Mouse (Mus musculus) gastrocnemius, postnatal 4 days (tissue): ENCODE results near the gene Olfr747. TPM values are rescaled to one million over a fixed set of nuclear protein-coding genes. Genes with fewer than 3 reads are reported as not detected.
"Not testable (repeated sequence)": the region's sequence is repeated elsewhere in the genome, so short reads cannot be mapped to it uniquely, and the experiment has no call there.

Experiments
- DNase-seq, 2 experiments: peaks; one replicate each; pipeline ENCODE4 v3.0.0; 2021 to 2022; ENCODE audit warnings: low spot score in 2 of 2, mixed read lengths in 2 of 2
- long read RNA-seq, 2 experiments: library from polyadenylated mRNA; stranded (forward); transcript quantifications; one replicate each; pipeline ENCODE4 v2.0.0; 2021
- total RNA-seq, 2 experiments: library from RNA; stranded (reverse); gene quantifications; 2 replicates each; pipeline ENCODE4 v1.2.3; 2021

Olfr747 gene
- not detected for total RNA-seq
- long read RNA-seq, experiment 1: 0 reads
- long read RNA-seq, experiment 2: 0 reads

- no peak for DNase-seq
Measured at GRCm38 (mm10) chr14:50693106-50693505, at the start of gene Olfr747. Gene Olfr747 (minus strand): TSS chr14:50693206.

- no peak for DNase-seq
Measured at GRCm38 (mm10) chr14:50741584-50741983, 48.6 kb upstream of the Olfr747 start.

GRCm38 (mm10) chr14:50740334-50740733 is 47.3 kb upstream of the Olfr747 start:
- DNase-seq: no peak

GRCm38 (mm10) chr14:50722371-50722770 is 29.4 kb upstream of the Olfr747 start:
- not testable (repeated sequence) for DNase-seq

GRCm38 (mm10) chr14:50719875-50720274 is 26.9 kb upstream of the Olfr747 start:
- DNase-seq: not testable (repeated sequence)

GRCm38 (mm10) chr14:50707073-50707472 is 14.1 kb upstream of the Olfr747 start, which contains the start of gene Olfr748:
Gene Olfr748 (plus strand): TSS chr14:50707373.
- no peak for DNase-seq

- no peak for DNase-seq
Measured at GRCm38 (mm10) chr14:50646783-50647182, 46.2 kb downstream of the Olfr747 start, which contains the start of gene Olfr746. Gene Olfr746 (plus strand): TSS chr14:50647083.

- no peak for DNase-seq
Measured at GRCm38 (mm10) chr14:50639088-50639487, 53.9 kb downstream of the Olfr747 start, which contains the start of gene Olfr745. Gene Olfr745 (plus strand): TSS chr14:50639388.

Other genes with a start within 250 kb of the Olfr747 start
- not detected for gene Olfr740, start 247.7 kb downstream of the Olfr747 start, total RNA-seq
- not detected for gene Olfr741, start 220.5 kb downstream of the Olfr747 start, total RNA-seq
- gene Olfr742, start 189.6 kb downstream of the Olfr747 start, total RNA-seq: not detected
- gene Olfr743, start 171.4 kb downstream of the Olfr747 start, total RNA-seq: not detected
- gene Olfr744, start 78.3 kb downstream of the Olfr747 start, total RNA-seq: not detected
- not detected for gene Olfr745, start 53.8 kb downstream of the Olfr747 start, total RNA-seq
- gene Olfr746, start 46.1 kb downstream of the Olfr747 start, total RNA-seq: not detected
- gene Olfr748, start 14.2 kb upstream of the Olfr747 start, total RNA-seq: not detected
- not detected for gene Olfr749, start 51.9 kb upstream of the Olfr747 start, total RNA-seq
- gene Ttc5, start 92.3 kb upstream of the Olfr747 start, total RNA-seq: 10 to 100 TPM; 27.9 to 32.7 TPM
- not detected for gene Ccnb1ip1, start 114.5 kb upstream of the Olfr747 start, total RNA-seq
- 10 to 100 TPM; 22.2 to 29.4 TPM for gene Parp2, start 114.6 kb upstream of the Olfr747 start, total RNA-seq
- 10 to 100 TPM in 1 of 2 experiments, 1 to 10 TPM in 1; 9.7 to 12.2 TPM for gene Tep1, start 177.4 kb upstream of the Olfr747 start, total RNA-seq
- 10 to 100 TPM in 1 of 2 experiments, 1 to 10 TPM in 1; 5.8 to 10.1 TPM for gene Klhl33, start 204.3 kb upstream of the Olfr747 start, total RNA-seq
- gene Osgep, start 231.7 kb upstream of the Olfr747 start, total RNA-seq: 10 to 100 TPM; 48.6 to 52.2 TPM
- 10 to 100 TPM; 61.1 to 62.7 TPM for gene Apex1, start 231.8 kb upstream of the Olfr747 start, total RNA-seq
- gene Pip4p1, start 237.7 kb upstream of the Olfr747 start, total RNA-seq: 10 to 100 TPM; 23.5 to 25.2 TPM
- 10 to 100 TPM; 12.7 to 13.9 TPM for gene Pnp, start 237.9 kb upstream of the Olfr747 start, total RNA-seq